Comparison of ENCODE assay signal across 8 mouse cellular contexts in genomic region chr3:109122641-109123530, GRCm38 (mm10). TPM values are rescaled to one million over a fixed set of nuclear protein-coding genes. Genes with fewer than 3 reads are reported as not detected.
DNase-seq lines count a peak whose midpoint lies in the region; ATAC-seq lines count a peak whose summit lies in the region.

Gene Slc25a24, plus strand, starts transcription at chr3:109123149.

- no peaks in the 10 kb centered on the region for H3K27me3 ChIP-seq in intestine, embryonic 16.5 days (replicated peaks; ENCODE audit: control insufficient read depth, insufficient read depth, low read length)
- no peaks in the 10 kb centered on the region for H3K27me3 ChIP-seq in liver, embryonic 13.5 days
- no peaks in the 10 kb centered on the region for H3K27me3 ChIP-seq in stomach, embryonic 15.5 days (replicated peaks)

- ATAC-seq in granulocyte monocyte progenitor cell, adult 5-6 weeks (replicated peaks; ENCODE audit: poor library complexity, severe bottlenecking): peak; percentile 81
- ATAC-seq in intestine, embryonic 16.5 days: peak; percentile 90
- peak; percentile 87 for ATAC-seq in liver, embryonic 13.5 days (ENCODE audit: low read depth)
- peak; percentile 88 for ATAC-seq in stomach, embryonic 15.5 days (ENCODE audit: insufficient read depth, low FRiP score, low read depth)

- peak within 1 kb of the TSS; percentile 94 for H3K4me3 ChIP-seq in intestine, embryonic 16.5 days (ENCODE audit: low read length)
- peak within 1 kb of the TSS; percentile 69 for H3K4me3 ChIP-seq in liver, embryonic 13.5 days (replicated peaks)
- H3K4me3 ChIP-seq in stomach, embryonic 15.5 days (replicated peaks): peak within 1 kb of the TSS; percentile 76

- H3K4me2 ChIP-seq in intestine, embryonic 16.5 days (ENCODE audit: low read depth, low read length): peak within 1 kb of the TSS; percentile 65
- H3K4me2 ChIP-seq in liver, embryonic 13.5 days: peak within 1 kb of the TSS; percentile 83
- peak within 1 kb of the TSS; percentile 65 for H3K4me2 ChIP-seq in stomach, embryonic 15.5 days

- 2% methylated on average over 40 of the region's 49 CpGs for WGBS in intestine, embryonic 16.5 days
- 1% methylated on average over 37 of the region's 49 CpGs for WGBS in liver, embryonic 13.5 days (ENCODE audit: insufficient replicate concordance)
- 2% methylated on average over 36 of the region's 49 CpGs for WGBS in stomach, embryonic 15.5 days

- H3K9ac ChIP-seq in intestine, embryonic 16.5 days (ENCODE audit: low read depth, low read length): peak within 1 kb of the TSS; percentile 99
- peak within 1 kb of the TSS; percentile 73 for H3K9ac ChIP-seq in liver, embryonic 13.5 days
- peak within 1 kb of the TSS; percentile 72 for H3K9ac ChIP-seq in stomach, embryonic 15.5 days

- H3K27ac ChIP-seq in intestine, embryonic 16.5 days (ENCODE audit: low read length): peak within 1 kb of the TSS; percentile 95
- peak within 1 kb of the TSS; percentile 8 for H3K27ac ChIP-seq in liver, embryonic 13.5 days
- peak within 1 kb of the TSS; percentile 90 for H3K27ac ChIP-seq in stomach, embryonic 15.5 days

- H3K9me3 ChIP-seq in intestine, embryonic 16.5 days (ENCODE audit: control insufficient read depth, low read length): no peaks in the 10 kb centered on the region
- H3K9me3 ChIP-seq in liver, embryonic 13.5 days (replicated peaks): no peaks in the 10 kb centered on the region
- no peaks in the 10 kb centered on the region for H3K9me3 ChIP-seq in stomach, embryonic 15.5 days

- peak; percentile 41 to 69 for DNase-seq in urinary bladder, adult 18-20 months (ENCODE audit: low spot score in 2 of 2)
- no peak for DNase-seq in urinary bladder, postnatal 10 days (ENCODE audit: low spot score)
- DNase-seq in embryo, embryonic 11 days: peak; percentile 74
- DNase-seq in liver, embryonic 13.5 days: peak; percentile 20
- peak; percentile 55 for DNase-seq in naive thymus-derived CD4-positive, alpha-beta T cell, adult 2 months (ENCODE audit: low read depth)

- peaks cover 9% of the 10 kb centered on the region for H3K4me1 ChIP-seq in intestine, embryonic 16.5 days (ENCODE audit: control insufficient read depth, insufficient read depth, low read length)
- peaks cover 19% of the 10 kb centered on the region for H3K4me1 ChIP-seq in liver, embryonic 13.5 days (replicated peaks)
- H3K4me1 ChIP-seq in stomach, embryonic 15.5 days: peaks cover 11% of the 10 kb centered on the region; the same call in 1 of the 2 replicates

- H3K36me3 ChIP-seq in intestine, embryonic 16.5 days (ENCODE audit: control insufficient read depth, insufficient read depth, low read length): peaks cover 5% of the 10 kb centered on the region; the same call in 1 of the 2 replicates
- no peaks in the 10 kb centered on the region for H3K36me3 ChIP-seq in liver, embryonic 13.5 days
- H3K36me3 ChIP-seq in stomach, embryonic 15.5 days: no peaks in the 10 kb centered on the region

RNA-seq across cellular contexts. Expression of gene Slc25a24, which starts in this region (rescaled TPM):
- total RNA-seq in granulocyte monocyte progenitor cell, adult 5-6 weeks (2014; fragmentation: Nextera tagmentation): 16.0 and 16.2 TPM in 2 replicates
- 15.3 and 17.1 TPM in 2 replicates for total RNA-seq in granulocyte monocyte progenitor cell, adult 5-6 weeks (2017)
- 33.0 and 34.0 TPM in 2 replicates for polyA plus RNA-seq in intestine, embryonic 16.5 days (2015; fragmentation: Nextera tagmentation; extraction: Ambion mirVana)
- 4.9 and 5.9 TPM in 2 replicates for polyA plus RNA-seq in liver, embryonic 13.5 days (2015; fragmentation: Nextera tagmentation; extraction: Ambion mirVana)
- polyA plus RNA-seq in stomach, embryonic 15.5 days (2015; fragmentation: Nextera tagmentation; extraction: Ambion mirVana): 35.5 and 40.2 TPM in 2 replicates

Comparison
In these comparisons a context has a peak if more than half of its experiments do, and no peak if none do; other contexts are left out.
1. H3K27ac ChIP-seq: peak in every context shown above with its lines; median percentile 95 in intestine, embryonic 16.5 days; 90 in stomach, embryonic 15.5 days; 8 in liver, embryonic 13.5 days.